Mouse (Mus musculus) testis, postnatal 14 days (tissue): ENCODE measurements at regions not wholly inside any gene's neighbourhood (a gene's known extent, or its start where the extent isn't known, plus 50 kb on each side); places are given as distances from the start of the nearest gene placed in this dataset.
A peak's percentile ranks its signal among the peaks of the same experiment; 100 is the strongest.

Experiments
- DNase-seq: peaks from one replicate; pipeline ENCODE4 v3.0.0; 2021; ENCODE audit warnings: low spot score

GRCm38 (mm10) chr11:19145991-19146390 is 127.2 kb upstream of the Meis1 start:
- no peak for DNase-seq

DNA sequence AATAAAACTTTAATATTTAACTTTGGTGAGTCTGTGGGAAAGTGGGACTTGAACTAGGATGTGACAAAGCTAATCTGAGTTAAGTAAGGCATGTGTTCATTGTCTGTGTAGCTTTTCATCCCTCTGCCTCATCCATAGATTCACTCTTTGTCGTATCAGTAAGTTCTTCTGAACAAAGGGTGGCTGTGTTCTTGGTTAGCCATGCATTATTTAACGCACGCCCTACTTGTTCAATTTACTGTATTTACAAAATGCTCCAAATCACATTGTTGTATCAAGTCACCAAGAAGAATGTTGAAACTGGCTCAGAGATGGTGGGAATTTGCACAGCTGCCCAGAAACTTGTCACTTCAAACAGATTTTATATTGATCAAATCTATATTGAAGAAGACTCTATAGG is 132.2 kb upstream of the Meis1 start:
- no peak for DNase-seq

DNA sequence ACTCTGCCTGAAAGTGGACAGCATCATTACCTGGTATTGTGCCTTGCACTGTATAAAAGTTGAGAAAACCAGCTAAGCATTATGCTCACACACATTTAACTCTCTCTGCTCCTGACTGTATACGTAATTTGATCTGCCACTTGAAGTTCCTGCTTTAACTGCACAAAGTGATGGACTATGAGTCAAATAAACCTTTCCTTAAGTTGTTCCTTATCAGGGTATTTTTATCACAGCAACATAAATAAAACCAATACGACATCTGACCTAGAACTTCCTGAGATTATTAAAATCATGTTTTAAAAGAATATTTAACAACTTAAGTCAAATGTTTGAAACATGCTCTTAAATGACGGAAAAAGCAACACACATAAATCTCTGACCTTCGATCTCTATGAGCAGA is 134.9 kb upstream of the Meis1 start:
- DNase-seq: no peak

DNA sequence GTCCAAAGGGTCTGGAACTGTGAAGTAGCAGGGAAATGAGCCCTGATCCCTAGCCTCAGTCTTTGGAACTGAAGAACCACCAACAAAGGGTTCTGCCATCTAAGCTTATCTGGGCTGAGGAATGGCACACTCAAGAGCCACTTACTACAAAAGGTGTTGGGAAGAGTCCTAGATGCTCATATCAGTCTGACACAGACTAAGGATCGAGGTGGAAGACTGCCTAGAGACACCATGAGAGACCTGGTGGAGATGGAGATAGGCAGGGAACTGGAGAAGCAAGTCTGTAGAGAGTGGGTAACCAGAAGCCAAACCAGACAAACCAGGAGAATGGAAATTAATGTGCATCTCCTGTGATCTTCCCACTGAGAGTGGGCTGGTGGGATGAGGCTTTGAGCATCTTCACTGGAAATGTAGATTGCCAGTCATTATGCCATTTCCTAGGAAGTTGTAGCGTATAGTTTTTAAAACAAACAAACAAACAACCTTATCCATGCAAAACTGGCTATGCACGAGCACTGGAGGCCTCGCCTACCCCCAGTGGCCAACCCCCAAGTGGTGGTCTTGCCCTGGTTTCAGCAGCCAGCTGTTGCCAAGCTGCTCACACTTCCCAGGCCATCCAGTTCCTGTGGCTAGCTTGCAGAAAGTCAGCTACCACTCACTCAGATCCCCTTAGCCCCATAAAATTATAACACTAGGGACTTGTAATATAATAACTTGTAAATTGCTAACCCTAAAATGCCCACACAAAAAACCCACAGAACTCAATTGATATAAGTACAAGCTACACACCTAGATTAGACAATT is 136.2 kb upstream of the Meis1 start:
- DNase-seq: no peak

DNA sequence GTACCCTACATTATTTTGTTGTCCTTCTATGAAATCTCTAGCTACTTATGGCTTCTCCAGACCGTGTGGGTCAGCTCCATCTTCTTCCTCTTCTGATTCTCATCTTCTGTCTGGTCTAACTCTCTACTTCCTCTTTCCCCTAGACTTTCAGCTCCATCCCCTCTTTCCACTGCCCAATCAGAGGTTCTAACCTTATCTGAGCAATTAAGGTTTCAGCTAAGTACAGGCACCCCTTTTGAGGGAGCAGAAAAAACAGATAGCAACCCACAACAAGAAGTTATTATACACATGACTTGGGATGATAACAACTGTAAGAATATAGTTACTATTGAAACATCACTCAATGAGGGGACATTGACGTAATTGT is 136.8 kb upstream of the Meis1 start:
- DNase-seq: no peak

DNA sequence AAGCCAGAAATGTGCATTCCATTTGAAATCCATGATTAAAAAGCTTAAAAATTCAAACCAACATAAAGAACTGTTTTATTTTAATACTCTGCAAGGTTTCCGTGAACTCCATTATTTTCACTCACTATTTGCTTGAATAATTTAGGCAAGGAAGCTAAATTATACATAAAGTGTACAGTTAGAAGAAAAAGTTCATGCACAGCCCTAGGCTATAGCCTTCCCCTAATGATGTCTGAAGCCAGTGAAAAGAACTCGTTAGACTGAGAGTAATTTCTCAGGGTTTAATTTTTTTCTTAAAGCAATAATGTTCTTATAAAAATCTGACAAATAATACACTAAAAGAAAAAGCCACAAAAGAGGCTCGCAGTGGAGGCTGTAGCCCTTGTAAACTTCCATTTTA is 141.4 kb upstream of the Meis1 start:
- DNase-seq: no peak

GRCm38 (mm10) chr11:19160669-19161068 is 141.9 kb upstream of the Meis1 start:
- no peak for DNase-seq

DNA sequence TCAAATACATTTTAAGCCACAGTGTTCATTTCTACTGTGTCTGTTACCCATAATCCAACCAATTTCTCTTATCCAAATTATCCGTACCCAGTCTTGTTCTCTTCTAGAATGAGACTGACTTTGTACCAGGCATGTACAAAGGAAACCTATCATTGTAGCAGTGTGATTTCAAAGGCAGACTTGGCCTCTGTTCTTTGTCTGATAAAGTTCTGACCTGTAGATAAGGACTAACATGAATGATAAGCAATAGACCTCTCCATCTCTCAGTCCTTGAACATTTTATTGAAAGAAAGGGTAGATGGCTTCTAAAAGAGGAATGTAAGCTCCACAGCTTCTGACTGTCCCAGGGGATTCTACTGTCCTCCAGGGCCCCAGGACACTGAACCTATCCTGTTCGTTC is 152.2 kb upstream of the Meis1 start:
- no peak for DNase-seq

- DNase-seq: no peak
Measured at GRCm38 (mm10) chr11:19174305-19175017, 155.7 kb upstream of the Meis1 start.

- DNase-seq: no peak
Measured at GRCm38 (mm10) chr11:19179290-19179689, 160.5 kb upstream of the Meis1 start.

DNA sequence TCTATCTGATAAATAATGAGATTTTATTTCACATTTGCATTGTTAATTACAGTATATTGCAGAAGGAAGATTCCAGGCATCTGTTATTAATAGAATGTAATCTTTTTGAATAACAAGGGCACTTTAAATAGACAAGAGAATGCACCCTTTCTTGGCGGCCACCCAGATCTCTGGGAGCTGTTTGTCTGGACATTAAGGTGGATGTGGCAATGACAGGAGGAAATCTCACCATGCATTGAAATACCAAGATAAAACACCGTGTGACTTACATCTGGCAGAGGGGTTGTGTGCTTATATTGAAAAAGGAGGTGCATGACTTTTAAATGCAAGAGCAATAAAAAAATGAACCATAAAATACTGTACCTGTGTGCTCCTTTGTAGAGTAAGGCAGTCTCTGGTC is 171.0 kb upstream of the Meis1 start:
- no peak for DNase-seq

- no peak for DNase-seq
Measured at GRCm38 (mm10) chr11:19194464-19194863, 175.7 kb upstream of the Meis1 start.

GRCm38 (mm10) chr11:19197790-19198189 is 179.0 kb upstream of the Meis1 start:
- no peak for DNase-seq

DNA sequence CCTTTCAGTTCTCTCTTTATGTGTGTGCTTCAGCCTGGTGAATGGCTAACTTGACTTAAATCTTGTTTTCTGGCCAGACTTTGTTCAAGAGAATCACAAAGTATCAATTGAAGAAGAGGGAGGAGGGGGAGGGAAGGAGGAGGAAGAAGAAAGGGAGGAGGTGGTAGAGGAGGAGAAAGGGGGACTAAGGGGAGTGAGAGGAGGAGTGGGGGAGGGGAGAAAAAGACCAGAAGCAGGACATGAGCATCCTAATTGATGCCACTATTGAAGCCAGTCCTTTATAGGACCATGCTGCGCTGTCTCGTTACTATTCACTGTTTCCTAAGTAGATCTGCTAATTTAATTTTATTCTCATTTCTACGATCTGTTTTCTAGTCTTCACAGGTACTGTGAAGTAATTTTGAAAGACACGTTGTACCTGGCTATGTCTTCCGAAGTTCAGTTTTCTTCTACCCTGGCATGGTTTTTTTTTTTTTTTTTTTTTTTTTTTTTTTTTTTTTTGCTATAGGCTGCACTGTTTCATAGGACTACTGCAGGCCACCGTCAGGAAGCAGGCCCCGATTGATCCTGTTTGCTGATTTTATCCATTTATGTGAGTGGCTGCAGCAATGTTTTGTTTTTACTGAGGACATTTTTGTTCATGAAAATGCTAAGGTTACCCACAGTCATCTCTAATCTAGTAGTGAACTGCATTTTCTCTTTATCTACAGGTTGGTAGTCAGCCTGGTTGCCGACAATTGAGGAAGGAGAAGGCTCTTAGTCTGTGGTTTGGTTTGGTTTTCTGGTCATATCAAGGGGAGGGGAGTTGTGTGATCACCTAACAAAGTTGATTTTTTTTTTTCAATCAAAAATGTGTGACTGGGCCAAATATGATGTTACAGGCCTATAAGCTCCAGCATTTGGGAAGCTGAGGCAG is 184.1 kb upstream of the Meis1 start:
- DNase-seq: no peak

GRCm38 (mm10) chr11:19203518-19203900 is 184.7 kb upstream of the Meis1 start:
- DNase-seq: no peak

- DNase-seq: peak; percentile 49
Measured at GRCm38 (mm10) chr11:19203968-19204367, 185.2 kb upstream of the Meis1 start.

GRCm38 (mm10) chr11:19204521-19204920 is 185.7 kb upstream of the Meis1 start:
- DNase-seq: no peak

DNA sequence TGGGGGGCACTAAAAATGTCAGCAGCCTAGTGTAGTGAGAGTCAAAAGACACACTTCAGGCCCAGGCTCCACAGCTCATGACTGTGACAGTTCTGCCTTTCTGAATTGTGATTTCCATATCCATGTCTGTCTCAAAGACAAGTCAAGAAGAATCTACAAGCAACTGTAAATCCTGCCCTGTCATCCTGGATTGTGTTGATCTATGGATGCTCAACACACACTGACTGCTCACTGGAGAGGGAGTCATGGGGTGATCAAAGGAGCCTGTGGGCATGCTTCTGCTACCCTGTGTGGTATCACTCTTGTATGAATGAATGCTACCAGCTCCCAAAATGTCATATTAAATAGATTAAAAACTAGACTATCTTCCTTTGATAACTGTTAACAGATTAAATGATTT is 186.4 kb upstream of the Meis1 start:
- DNase-seq: no peak

DNA sequence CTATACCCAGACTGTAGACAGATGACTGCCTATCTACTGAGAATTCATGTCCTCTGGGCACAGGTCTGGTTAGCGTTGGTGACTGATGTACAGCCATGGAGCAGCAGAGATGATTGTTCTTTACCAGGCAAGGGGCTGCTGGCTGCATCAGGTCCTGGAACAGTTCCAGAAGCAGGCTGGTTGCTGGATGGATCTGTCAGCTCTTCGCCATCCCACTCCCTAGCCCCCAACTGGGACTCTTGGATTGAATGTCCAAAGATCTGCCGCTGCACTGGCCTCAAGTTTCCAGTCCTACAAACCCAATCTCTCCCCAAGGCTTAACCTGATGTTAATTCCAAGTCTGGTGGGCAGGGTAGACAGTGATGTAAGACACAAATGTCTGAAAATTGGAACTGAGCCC is 200.7 kb upstream of the Meis1 start:
- no peak for DNase-seq

- DNase-seq: no peak
Measured at GRCm38 (mm10) chr11:19221442-19221841, 202.7 kb upstream of the Meis1 start.

GRCm38 (mm10) chr11:19226756-19227155 is 208.0 kb upstream of the Meis1 start:
- no peak for DNase-seq

DNA sequence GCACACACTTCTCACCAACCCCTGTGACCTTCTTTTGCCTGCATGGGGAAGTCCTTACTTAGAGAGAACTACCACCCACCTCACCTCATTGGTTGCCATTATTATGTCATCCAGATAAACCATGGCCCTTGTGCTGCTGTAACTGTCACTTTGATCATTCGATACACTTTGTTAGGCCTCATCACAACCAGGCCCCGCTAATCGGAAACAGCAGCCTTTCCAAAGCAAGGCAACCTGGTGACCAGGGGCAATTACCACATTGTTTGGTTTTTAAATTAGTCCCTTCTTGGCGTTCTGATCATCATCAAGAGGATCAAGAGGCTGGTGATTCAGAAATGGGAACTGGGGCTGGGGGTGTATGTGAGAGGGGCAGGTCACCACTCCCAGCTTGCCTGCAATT is 208.9 kb upstream of the Meis1 start:
- DNase-seq: no peak
